Mouse (Mus musculus) naive thymus-derived CD4-positive, alpha-beta T cell, adult 2 months (primary cell): ENCODE measurements around the gene Cpm.
"Not testable (repeated sequence)": the region's sequence is repeated elsewhere in the genome, so short reads cannot be mapped to it uniquely, and the experiment has no call there.

Experiments used
- DNase-seq: peaks from one replicate; pipeline ENCODE4 v3.0.0-alpha.2; 2011; ENCODE audit warnings: low read depth

The Cpm gene

GRCm38 (mm10) chr10:117724136-117724718 is 94.9 kb downstream of the Cpm start:
- no peak for DNase-seq

- DNase-seq = no peak
These were observed 95.6 kb downstream of the Cpm start for GRCm38 (mm10) chr10:117724804-117725361.

- DNase-seq = no peak
These were observed 96.4 kb downstream of the Cpm start for GRCm38 (mm10) chr10:117725671-117726070.

- DNase-seq = no peak
These were observed 97.0 kb downstream of the Cpm start for GRCm38 (mm10) chr10:117726350-117726749.

- no peak for DNase-seq
These were observed 97.6 kb downstream of the Cpm start for GRCm38 (mm10) chr10:117726888-117727385.

GRCm38 (mm10) chr10:117727518-117728110 is 98.3 kb downstream of the Cpm start:
- DNase-seq = no peak

- no peak for DNase-seq
These were observed 99.3 kb downstream of the Cpm start for GRCm38 (mm10) chr10:117728574-117728973.

- no peak for DNase-seq
These were observed 100.0 kb downstream of the Cpm start for GRCm38 (mm10) chr10:117729139-117729814.

- DNase-seq = no peak
These were observed 100.8 kb downstream of the Cpm start for GRCm38 (mm10) chr10:117730140-117730539.

GRCm38 (mm10) chr10:117730637-117731203 is 101.4 kb downstream of the Cpm start:
- no peak for DNase-seq

- DNase-seq = peak; percentile 76
These were observed 102.2 kb downstream of the Cpm start for GRCm38 (mm10) chr10:117731244-117732101.

GRCm38 (mm10) chr10:117732184-117732583 is 102.9 kb downstream of the Cpm start:
- no peak for DNase-seq

- no peak for DNase-seq
These were observed 103.8 kb downstream of the Cpm start for GRCm38 (mm10) chr10:117732962-117733592.

- DNase-seq = not testable (repeated sequence)
These were observed 104.3 kb downstream of the Cpm start for GRCm38 (mm10) chr10:117733626-117734025.

- not testable (repeated sequence) for DNase-seq
These were observed 105.0 kb downstream of the Cpm start for GRCm38 (mm10) chr10:117734104-117734852.

GRCm38 (mm10) chr10:117735396-117735795 is 106.1 kb downstream of the Cpm start:
- DNase-seq = not testable (repeated sequence)

GRCm38 (mm10) chr10:117736573-117736972 is 107.3 kb downstream of the Cpm start:
- DNase-seq = no peak
